Mouse (Mus musculus) thymus, adult 2 months (tissue): ENCODE measurements at regions not wholly inside any gene's neighbourhood (a gene's known extent, or its start where the extent isn't known, plus 50 kb on each side); places are given as distances from the start of the nearest gene placed in this dataset.

ENCODE experiments used
- DNase-seq: peaks from one replicate; pipeline ENCODE4 v3.0.0; 2021
- H3K27ac ChIP-seq: fragments of 200-500 bp; 2 replicates; pipeline ENCODE4 v1.5.1; 2012; ENCODE audit warnings: low read length, control low read depth; ENCODE audit not compliant: control insufficient read depth, insufficient read depth
- H3K27me3 ChIP-seq: fragments of 200-500 bp; 2 replicates; pipeline ENCODE4 v1.6.1; 2012; ENCODE audit warnings: mild to moderate bottlenecking, low read length, moderate library complexity, mixed read lengths; ENCODE audit not compliant: control insufficient read depth, insufficient read depth
- H3K36me3 ChIP-seq: fragments of 200-500 bp; 2 replicates; pipeline ENCODE4 v1.6.1; 2012; ENCODE audit warnings: mild to moderate bottlenecking, low read length, moderate library complexity; ENCODE audit not compliant: control insufficient read depth, insufficient read depth
- H3K4me1 ChIP-seq: fragments of 200-500 bp; replicated peaks from 2 replicates; pipeline ENCODE4 v1.6.1; 2012; ENCODE audit warnings: low read length; ENCODE audit not compliant: control insufficient read depth, insufficient read depth
- H3K4me3 ChIP-seq: fragments of 200-500 bp; 2 replicates; pipeline ENCODE4 v1.5.1; 2012; ENCODE audit warnings: mild to moderate bottlenecking, low read length, control low read depth, moderate library complexity; ENCODE audit not compliant: control insufficient read depth, insufficient read depth
- CTCF ChIP-seq: fragments of 200-500 bp; IDR thresholded peaks from 2 replicates; pipeline ENCODE4 v1.5.1; 2012; ENCODE audit warnings: mild to moderate bottlenecking, control low read depth, low read length, moderate library complexity, borderline replicate concordance; ENCODE audit not compliant: control insufficient read depth, poor library complexity, insufficient read depth; ENCODE audit errors: extremely low read depth
- POLR2A ChIP-seq: fragments of 200-500 bp; IDR thresholded peaks from 2 replicates; pipeline ENCODE4 v1.6.1; 2012; ENCODE audit warnings: mild to moderate bottlenecking, low read length, control low read depth, moderate library complexity; ENCODE audit not compliant: control insufficient read depth, poor library complexity, insufficient read depth; ENCODE audit errors: extremely low read depth
- WGBS: fragments of 180-500 bp; shearing (Covaris S2); methylation state at CpG from one replicate; pipeline ENCODE4 v1.1.7; 2018; 5-methylcytosine and 5-hydroxymethylcytosine counted together

GRCm38 (mm10) chr3:38143147-38143883 is 341.3 kb downstream of the Ankrd50 start:
- Histone ChIP-seq H3K27me3 (no peaks in the 10 kb centered on the region), H3K4me1 (peaks cover 6% of the 10 kb centered on the region), H3K36me3 (no peaks in the 10 kb centered on the region), H3K4me3 (no peak overlapping the region), H3K27ac (no peak overlapping the region)
- DNase-seq, result no peak
- 50% methylated on average over 11 of the region's 11 CpGs for WGBS
- no peak for TF ChIP-seq POLR2A

- peaks cover 6% of the 10 kb centered on the region for H3K4me1 ChIP-seq
- H3K4me3 ChIP-seq, result no peak overlapping the region
- H3K27ac ChIP-seq, result no peak overlapping the region
- H3K36me3 ChIP-seq, result no peaks in the 10 kb centered on the region
- no peaks in the 10 kb centered on the region for H3K27me3 ChIP-seq
- DNase-seq, result no peak
- TF ChIP-seq POLR2A (no peak), CTCF (no peak)
- 96% methylated on average over 4 of the region's 4 CpGs for WGBS
Measured at GRCm38 (mm10) chr3:38139387-38139786, 345.3 kb downstream of the Ankrd50 start.

- H3K27ac ChIP-seq, result no peak overlapping the region
- WGBS, result 28% methylated on average over 5 of the region's 5 CpGs
- DNase-seq, result no peak
Measured at GRCm38 (mm10) chr3:38138014-38138413, 346.6 kb downstream of the Ankrd50 start.

GRCm38 (mm10) chr3:38135808-38136214 is 348.8 kb downstream of the Ankrd50 start:
- 92% methylated on average over 10 of the region's 10 CpGs for WGBS
- TF ChIP-seq CTCF, result no peak
- no peak for TF ChIP-seq POLR2A
- no peak for DNase-seq
- H3K4me3 ChIP-seq, result no peak overlapping the region
- no peaks in the 10 kb centered on the region for H3K36me3 ChIP-seq
- no peaks in the 10 kb centered on the region for H3K27me3 ChIP-seq
- peaks cover 6% of the 10 kb centered on the region for H3K4me1 ChIP-seq
- H3K27ac ChIP-seq, result no peak overlapping the region; the same call in 1 of the 2 replicates

More at GRCm38 (mm10) chr3:38138014-38138413, 346.6 kb downstream of the Ankrd50 start:
- no peaks in the 10 kb centered on the region for H3K27me3 ChIP-seq
- TF ChIP-seq POLR2A (no peak), CTCF (no peak)
- no peak overlapping the region for H3K4me3 ChIP-seq
- H3K4me1 ChIP-seq, result no peaks in the 10 kb centered on the region
- no peaks in the 10 kb centered on the region for H3K36me3 ChIP-seq

DNA sequence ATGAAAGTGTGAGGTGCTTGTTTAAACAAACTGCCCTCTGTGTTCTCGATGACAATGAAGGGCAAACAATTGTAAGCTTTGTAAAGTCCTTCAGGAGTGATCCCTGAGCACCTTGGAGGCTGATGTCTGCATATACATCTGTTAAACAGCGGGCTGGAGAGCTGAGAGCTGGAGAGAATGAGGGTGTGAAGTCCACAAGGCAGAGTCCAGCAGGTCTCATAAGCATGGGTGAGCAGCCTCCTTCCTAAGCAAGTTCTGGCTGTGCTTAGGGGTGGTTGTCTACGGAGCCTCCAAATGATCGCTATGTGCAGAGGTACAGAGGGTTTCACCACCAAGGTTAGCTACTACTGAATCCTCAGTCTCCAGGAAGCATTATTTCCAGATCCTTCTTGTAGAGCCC is 350.2 kb downstream of the Ankrd50 start:
- WGBS, result 87% methylated on average over 4 of the region's 4 CpGs
- no peak for TF ChIP-seq POLR2A
- no peak for DNase-seq
- no peaks in the 10 kb centered on the region for H3K36me3 ChIP-seq
- H3K27ac ChIP-seq, result no peak overlapping the region
- peaks cover 6% of the 10 kb centered on the region for H3K4me1 ChIP-seq
- no peak overlapping the region for H3K4me3 ChIP-seq
- H3K27me3 ChIP-seq, result no peaks in the 10 kb centered on the region

GRCm38 (mm10) chr3:38131887-38132220 is 352.8 kb downstream of the Ankrd50 start:
- Histone ChIP-seq H3K4me3 (no peak overlapping the region), H3K27me3 (no peaks in the 10 kb centered on the region), H3K36me3 (no peaks in the 10 kb centered on the region), H3K4me1 (peaks cover 9% of the 10 kb centered on the region), H3K27ac (no peak overlapping the region)
- no peak for DNase-seq
- 84% methylated on average over 3 of the region's 3 CpGs for WGBS
- TF ChIP-seq POLR2A, result no peak
- TF ChIP-seq CTCF, result no peak

DNA sequence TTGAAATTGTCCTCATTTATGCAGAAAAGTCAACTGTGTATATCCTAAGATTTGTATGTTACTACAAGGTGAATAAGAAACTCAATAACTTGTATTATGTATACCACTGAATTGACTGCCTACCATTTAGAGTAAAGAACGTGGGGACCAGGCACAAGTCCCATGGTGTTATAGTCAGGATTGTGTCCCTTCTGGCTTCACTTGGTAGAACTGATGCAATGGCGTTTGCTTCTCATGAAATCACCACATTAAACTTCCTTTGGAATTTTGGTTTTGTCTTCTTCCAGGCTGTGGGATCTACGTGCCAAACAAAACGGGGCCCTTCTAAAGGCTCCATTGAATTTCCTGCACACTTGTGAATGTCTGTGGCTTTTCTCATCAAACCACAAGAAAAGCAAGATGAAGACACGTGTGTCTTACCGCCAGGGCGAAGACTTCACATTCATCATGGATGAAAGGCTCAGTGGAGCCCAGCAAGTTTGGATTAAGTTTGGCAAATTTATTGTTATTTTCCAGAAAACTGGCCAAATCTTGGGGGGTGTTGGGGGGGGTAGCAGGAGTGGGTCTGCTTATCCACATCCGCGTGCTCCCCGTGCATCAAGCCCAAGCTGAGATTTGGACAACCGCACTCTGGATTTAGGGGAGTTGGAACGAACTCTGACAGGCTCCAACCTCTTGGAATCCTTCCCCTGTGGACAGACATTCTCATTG is 353.3 kb downstream of the Ankrd50 start:
- Histone ChIP-seq H3K27ac (no peak overlapping the region), H3K4me3 (no peak overlapping the region), H3K27me3 (no peaks in the 10 kb centered on the region), H3K36me3 (no peaks in the 10 kb centered on the region), H3K4me1 (peaks cover 9% of the 10 kb centered on the region)
- 49% methylated on average over 12 of the region's 12 CpGs for WGBS
- no peak for TF ChIP-seq POLR2A
- no peak for TF ChIP-seq CTCF
- no peak for DNase-seq
